Mouse (Mus musculus) heart, adult 2 months (tissue): Measurements from ENCODE around the gene Lrig3.

Experiments used
- CTCF ChIP-seq: fragments of 200-600 bp; IDR thresholded peaks from 2 replicates; pipeline ENCODE4 v1.8.1; 2022; ENCODE audit warnings: antibody characterized with exemption, mild to moderate bottlenecking, moderate library complexity
- POLR2A ChIP-seq: fragments of 200-500 bp; IDR thresholded peaks from 2 replicates; pipeline ENCODE4 v1.6.1; 2011; ENCODE audit warnings: mild to moderate bottlenecking, low read depth, low read length, control low read depth; ENCODE audit not compliant: insufficient read depth

DNA sequence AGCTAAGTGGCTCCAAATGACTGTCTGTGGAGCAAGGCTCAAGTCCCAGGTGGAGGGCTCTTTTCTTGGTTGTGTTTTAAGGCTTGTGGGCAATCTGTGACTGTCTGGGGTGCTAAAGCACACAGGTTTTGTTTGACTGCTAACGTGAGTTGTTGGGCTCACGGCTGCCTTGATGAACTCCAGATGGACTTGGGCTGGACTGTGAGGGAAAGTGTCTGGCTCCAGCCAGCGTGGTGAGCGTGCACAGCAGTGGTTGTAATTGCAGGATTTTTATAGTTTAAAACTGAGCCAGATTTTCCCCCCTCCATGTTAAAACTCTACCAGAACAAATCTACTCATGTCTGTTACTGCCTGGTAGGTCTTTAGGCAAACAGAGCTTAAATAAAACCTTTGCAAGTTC lies 4.5 kb downstream of the Lrig3 start:
- no peak for TF ChIP-seq POLR2A
- no peak for TF ChIP-seq CTCF
